In the genomic region with DNA sequence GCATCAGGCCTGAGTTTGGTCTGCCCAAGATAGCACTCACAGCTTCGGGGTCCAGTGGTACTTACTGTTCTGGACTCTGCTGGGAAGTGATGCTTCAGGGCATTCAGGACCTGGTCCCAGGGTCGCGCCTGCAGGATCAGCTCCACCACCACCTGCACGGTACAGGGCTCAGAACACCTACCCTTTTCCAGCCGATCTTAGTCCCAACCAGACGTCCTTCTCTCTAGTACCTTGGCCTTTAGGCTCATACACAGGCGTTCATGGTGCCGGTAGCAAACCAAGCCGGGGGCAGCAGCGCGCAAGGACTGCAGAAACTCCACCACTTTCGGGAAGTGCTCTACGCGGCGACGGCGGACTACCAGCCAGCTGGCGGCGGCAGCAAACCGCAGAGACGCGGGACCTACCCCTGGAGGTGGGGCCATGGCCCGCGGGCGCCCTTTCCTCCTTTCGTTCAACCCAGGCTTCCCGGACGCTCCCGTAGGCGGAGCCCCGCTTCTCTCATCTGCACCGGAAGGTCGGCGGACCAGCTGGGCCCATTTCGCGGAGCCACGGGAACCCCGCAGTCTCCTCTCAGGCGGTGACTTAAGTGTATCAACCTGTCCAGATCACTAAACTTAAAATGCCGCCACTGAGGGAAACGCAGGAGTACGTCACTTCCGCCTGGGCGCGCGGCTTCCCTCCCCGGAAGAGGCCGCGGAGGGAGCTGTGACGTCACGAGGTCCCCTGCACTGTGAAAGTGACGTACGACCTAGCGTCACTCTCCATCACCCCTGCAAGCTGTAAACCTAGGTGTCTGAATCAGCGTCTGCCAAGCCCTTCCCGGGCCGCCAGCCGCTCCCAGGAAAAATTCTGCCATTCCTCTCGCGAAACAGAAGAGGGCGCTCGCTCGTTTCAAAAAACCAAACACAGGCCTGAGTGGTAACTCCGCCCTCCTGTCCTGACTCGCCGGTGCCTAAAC, we compare ENCODE assay signal across 8 mouse cellular contexts. TPM values are rescaled to one million over a fixed set of nuclear protein-coding genes. Genes with fewer than 3 reads are reported as not detected.
DNase-seq lines count a peak whose midpoint lies in the region; ATAC-seq and TF ChIP-seq lines count a peak whose summit lies in the region.

Gene Tinf2, minus strand, starts transcription at position 661 of the 958 bp plus-strand sequence.

- TF ChIP-seq POLR2A in lung, adult 2 months (IDR thresholded peaks at IDR 0.05; ENCODE audit: borderline replicate concordance, extremely low read depth, low read depth, low read length): peak; percentile 39; the same call in 1 of the 2 replicates

- in situ Hi-C loops in ES-E14 (cut with MboI; ENCODE audit: low sequenced_read_pairs in 2 of 2, unreplicated experiment in 2 of 2): loop anchor here in 1 of 2 experiments (5.0 kb wide), 1 partner anchor 61 kb away; no protein-coding TSS in a partner anchor

- WGBS in forebrain, embryonic 15.5 days: under 1% methylated on average over 66 of the region's 66 CpGs
- under 1% methylated on average over 66 of the region's 66 CpGs for WGBS in lung, adult 2 months

- peaks cover 23% of the 10 kb centered on the region for H3K36me3 ChIP-seq in ES-E14 (ENCODE audit: control insufficient read depth, insufficient read depth, low read length, poor library complexity, severe bottlenecking)
- H3K36me3 ChIP-seq in forebrain, embryonic 15.5 days: peaks cover 34% of the 10 kb centered on the region

- H3K9me3 ChIP-seq in ES-E14 (ENCODE audit: control insufficient read depth, insufficient read depth, low read depth, low read length): no peaks in the 10 kb centered on the region
- no peaks in the 10 kb centered on the region for H3K9me3 ChIP-seq in forebrain, embryonic 15.5 days

- no peaks in the 10 kb centered on the region for H3K27me3 ChIP-seq in forebrain, embryonic 15.5 days

- DNase-seq in ES-E14 (ENCODE audit: low read depth, low spot score): peak; percentile 95
- peak; percentile 98 for DNase-seq in cerebellum, adult 11-12 months
- peak; percentile 87 for DNase-seq in heart, postnatal 25 days (ENCODE audit: low spot score)
- DNase-seq in layer of hippocampus, adult 18-20 months (ENCODE audit: low spot score in 2 of 2): peak; percentile 96 to 97
- DNase-seq in lung, adult 2 months: peak; percentile 94
- peak; percentile 86 to 91 for DNase-seq in thymus, adult 18-20 months

- peak; percentile 98 for ATAC-seq in forebrain, embryonic 15.5 days (replicated peaks)
- peak; percentile 91 for ATAC-seq in neutrophil, adult 5-6 weeks (ENCODE audit: extremely low read depth, insufficient number of reproducible peaks, low FRiP score, poor library complexity, severe bottlenecking)

- TF ChIP-seq CTCF in lung, adult 2 months (IDR thresholded peaks at IDR 0.05; ENCODE audit: insufficient read depth, low read length): peak; percentile 48

- peaks cover 0 to 2% of the 10 kb centered on the region in 2 experiments; a peak in 1 of 4 replicates for H3K4me1 ChIP-seq in ES-E14 (ENCODE audit: control insufficient read depth in 2 of 2, insufficient read depth in 2 of 2, low read length in 2 of 2, poor library complexity in 1 of 2)
- peaks cover 11% of the 10 kb centered on the region for H3K4me1 ChIP-seq in forebrain, embryonic 15.5 days
- H3K4me1 ChIP-seq in lung, adult 2 months (ENCODE audit: control insufficient read depth, insufficient read depth, low read length): no peaks in the 10 kb centered on the region

- H3K9ac ChIP-seq in ES-E14 (ENCODE audit: insufficient read depth, low read depth, low read length, poor library complexity, severe bottlenecking): peak within 1 kb of the TSS; percentile 94
- peak within 1 kb of the TSS; percentile 66 for H3K9ac ChIP-seq in forebrain, embryonic 15.5 days (replicated peaks)

- H3K27ac ChIP-seq in ES-E14 (ENCODE audit: insufficient read depth, low read depth, low read length, poor library complexity, severe bottlenecking): peak within 1 kb of the TSS; percentile 91
- peak within 1 kb of the TSS; percentile 73 for H3K27ac ChIP-seq in forebrain, embryonic 15.5 days (replicated peaks)

- intact Hi-C loops in heart, postnatal 25 days (cut with DNase I): loop anchor here (1.0 to 2.0 kb wide), 2 partner anchors 39 to 64 kb away; partner anchors contain the start of genes Dhrs1 and Nop9

- peak within 1 kb of the TSS; percentile 90 for H3K4me2 ChIP-seq in forebrain, embryonic 15.5 days (replicated peaks)

- peak within 1 kb of the TSS; percentile 89 to 90 for H3K4me3 ChIP-seq in ES-E14 (ENCODE audit: insufficient read depth in 1 of 2, low read depth in 1 of 2, low read length in 2 of 2, poor library complexity in 1 of 2, severe bottlenecking in 1 of 2)
- peak within 1 kb of the TSS; percentile 79 for H3K4me3 ChIP-seq in forebrain, embryonic 15.5 days
- peak within 1 kb of the TSS; percentile 80 for H3K4me3 ChIP-seq in lung, adult 2 months (replicated peaks; ENCODE audit: extremely low read depth, low read depth, low read length)

TF ChIP-seq in ES-E14, 5 proteins besides CTCF, POLR2A, EP300 and RAD21:
- no peak for TF ChIP-seq CHD2 (IDR thresholded peaks at IDR 0.05; ENCODE audit: low read depth, low read length)
- 0 out of 2 replicates have a peak, but pooled peaks have one; percentile 12 for TF ChIP-seq MAFK (IDR thresholded peaks at IDR 0.05; ENCODE audit: insufficient read depth, low read depth, low read length)
- TF ChIP-seq ZC3H11A (IDR thresholded peaks at IDR 0.05; ENCODE audit: borderline replicate concordance, low read depth, low read length): peak; percentile 92
- no peak for TF ChIP-seq ZNF384 (IDR thresholded peaks at IDR 0.05; ENCODE audit: low read depth, low read length)
- peak; percentile 61; the same call in 1 of the 2 replicates for TF ChIP-seq HCFC1 (IDR thresholded peaks at IDR 0.05; ENCODE audit: borderline replicate concordance, insufficient read depth, low read length)

RNA-seq across cellular contexts. Expression of gene Tinf2, which starts in this region (rescaled TPM):
- 26.1 and 60.9 TPM in 2 replicates for total RNA-seq in ES-E14 (2012; rRNA removed)
- 32.9 and 36.2 TPM in 2 replicates for polyA plus RNA-seq in forebrain, embryonic 15.5 days (2015; fragmentation: Nextera tagmentation; extraction: Ambion mirVana)
- 10 to 100 TPM; 10.0 to 10.7 TPM for total RNA-seq in heart, postnatal 25 days (2021)
- 10 to 100 TPM; 12.3 to 15.2 TPM for total RNA-seq in layer of hippocampus, adult 18-20 months (2021)
- 11.9 and 14.8 TPM in 2 replicates for polyA plus RNA-seq in lung, adult 2 months (2012; rRNA removed)
- 64.8 and 68.2 TPM in 2 replicates for total RNA-seq in neutrophil, adult 5-6 weeks (2017)

Comparison
In these comparisons a context has a peak if more than half of its experiments do, and no peak if none do; other contexts are left out.
1. Peak in every context shown above with its lines: DNase-seq, ATAC-seq, H3K4me3 ChIP-seq and H3K27ac ChIP-seq.